Mouse (Mus musculus): Measurements from ENCODE around the gene Kdm4b.

Kdm4b gene

GRCm38 (mm10) chr17:56309191-56309945 is 16.5 kb upstream of the Kdm4b start:
- TF ChIP-seq GATA4 (IDR thresholded peaks at IDR 0.05; ENCODE audit: insufficient replicate concordance, low read length): no peak

GRCm38 (mm10) chr17:56324419-56324818 is 1.4 kb upstream of the Kdm4b start:
- TF ChIP-seq GATA4 (IDR thresholded peaks at IDR 0.05; ENCODE audit: insufficient replicate concordance, low read length): no peak

- TF ChIP-seq GATA4 (IDR thresholded peaks at IDR 0.05; ENCODE audit: insufficient replicate concordance, low read length): no peak
Measured at GRCm38 (mm10) chr17:56326153-56327147, 588 bp downstream of the Kdm4b start.

GRCm38 (mm10) chr17:56329267-56329666 is 3.4 kb downstream of the Kdm4b start:
- no peak for TF ChIP-seq GATA4 (IDR thresholded peaks at IDR 0.05; ENCODE audit: insufficient replicate concordance, low read length)

GRCm38 (mm10) chr17:56330345-56330744 is 4.5 kb downstream of the Kdm4b start:
- no peak for TF ChIP-seq GATA4 (IDR thresholded peaks at IDR 0.05; ENCODE audit: insufficient replicate concordance, low read length)

- no peak for TF ChIP-seq GATA4 (IDR thresholded peaks at IDR 0.05; ENCODE audit: insufficient replicate concordance, low read length)
Measured at GRCm38 (mm10) chr17:56331256-56331655, 5.4 kb downstream of the Kdm4b start.

GRCm38 (mm10) chr17:56332987-56333386 is 7.1 kb downstream of the Kdm4b start:
- TF ChIP-seq GATA4 (IDR thresholded peaks at IDR 0.05; ENCODE audit: insufficient replicate concordance, low read length): no peak

- no peak for TF ChIP-seq GATA4 (IDR thresholded peaks at IDR 0.05; ENCODE audit: insufficient replicate concordance, low read length)
Measured at GRCm38 (mm10) chr17:56337190-56337589, 11.3 kb downstream of the Kdm4b start.

- no peak for TF ChIP-seq GATA4 (IDR thresholded peaks at IDR 0.05; ENCODE audit: insufficient replicate concordance, low read length)
Measured at GRCm38 (mm10) chr17:56337791-56338190, 11.9 kb downstream of the Kdm4b start.

- no peak for TF ChIP-seq GATA4 (IDR thresholded peaks at IDR 0.05; ENCODE audit: insufficient replicate concordance, low read length)
Measured at GRCm38 (mm10) chr17:56338909-56339308, 13.0 kb downstream of the Kdm4b start.

- TF ChIP-seq GATA4 (IDR thresholded peaks at IDR 0.05; ENCODE audit: insufficient replicate concordance, low read length): no peak
Measured at GRCm38 (mm10) chr17:56340717-56341116, 14.9 kb downstream of the Kdm4b start.

- TF ChIP-seq GATA4 (IDR thresholded peaks at IDR 0.05; ENCODE audit: insufficient replicate concordance, low read length): no peak
Measured at GRCm38 (mm10) chr17:56343466-56343865, 17.6 kb downstream of the Kdm4b start.

GRCm38 (mm10) chr17:56345364-56345763 is 19.5 kb downstream of the Kdm4b start:
- no peak for TF ChIP-seq GATA4 (IDR thresholded peaks at IDR 0.05; ENCODE audit: insufficient replicate concordance, low read length)

- TF ChIP-seq GATA4 (IDR thresholded peaks at IDR 0.05; ENCODE audit: insufficient replicate concordance, low read length): no peak
Measured at GRCm38 (mm10) chr17:56348128-56348527, 22.3 kb downstream of the Kdm4b start.

- no peak for TF ChIP-seq GATA4 (IDR thresholded peaks at IDR 0.05; ENCODE audit: insufficient replicate concordance, low read length)
Measured at GRCm38 (mm10) chr17:56348586-56348985, 22.7 kb downstream of the Kdm4b start.

GRCm38 (mm10) chr17:56350694-56351093 is 24.8 kb downstream of the Kdm4b start:
- TF ChIP-seq GATA4 (IDR thresholded peaks at IDR 0.05; ENCODE audit: insufficient replicate concordance, low read length): no peak

Measured in liver, adult (tissue).